Mouse (Mus musculus): ENCODE measurements around the gene Ylpm1.

- TF ChIP-seq CTCF (IDR thresholded peaks at IDR 0.05; ENCODE audit: control insufficient read depth, insufficient read depth, insufficient read length) (no peak), FOSL1 (IDR thresholded peaks at IDR 0.05; ENCODE audit: insufficient read depth, low read length, poor library complexity, severe bottlenecking) (no peak)
Observed at GRCm38 (mm10) chr12:84999053-84999452, 2.9 kb downstream of the Ylpm1 start.

All from C2C12 (cell line).